Mouse (Mus musculus): ENCODE results near the gene Ppm1n. TPM values are rescaled to one million over a fixed set of nuclear protein-coding genes. Genes with fewer than 3 reads are reported as not detected.

The Ppm1n gene
- polyA plus RNA-seq, 1 experiment from 2014 or later, result not detected

GRCm38 (mm10) chr7:19234652-19235051 is 45.2 kb downstream of the Ppm1n start:
- no peak overlapping the region for H3K4me2 ChIP-seq (ENCODE audit: low read depth, low read length)
- WGBS (ENCODE audit: insufficient replicate concordance), result 73% methylated on average over 5 of the region's 5 CpGs
- TF ChIP-seq CTCF (IDR thresholded peaks at IDR 0.05; ENCODE audit: low read depth) (no peak), EP300 (IDR thresholded peaks at IDR 0.05; ENCODE audit: low read depth) (no peak)
- H3K9ac ChIP-seq (replicated peaks), result no peak overlapping the region; the same call in 1 of the 2 replicates
- H3K4me1 ChIP-seq (ENCODE audit: insufficient read depth), result peaks cover 14% of the 10 kb centered on the region; the same call in 1 of the 2 replicates
- peaks cover 7% of the 10 kb centered on the region; the same call in 1 of the 2 replicates for H3K36me3 ChIP-seq (replicated peaks; ENCODE audit: insufficient read depth, low read length)
- no peaks in the 10 kb centered on the region for H3K9me3 ChIP-seq (ENCODE audit: low read length)
- no peak for DNase-seq
- H3K27me3 ChIP-seq (ENCODE audit: insufficient read depth, low read length), result no peaks in the 10 kb centered on the region
- no peak overlapping the region for H3K27ac ChIP-seq (ENCODE audit: low read depth)
- ATAC-seq, result no peak
- no peak overlapping the region for H3K4me3 ChIP-seq (ENCODE audit: low read depth, low read length)

GRCm38 (mm10) chr7:19231849-19232248 is 48.0 kb downstream of the Ppm1n start:
- H3K9me3 ChIP-seq (ENCODE audit: low read length), result no peaks in the 10 kb centered on the region
- H3K9ac ChIP-seq (replicated peaks), result no peak overlapping the region
- no peaks in the 10 kb centered on the region for H3K27me3 ChIP-seq (ENCODE audit: insufficient read depth, low read length)
- peaks cover 7% of the 10 kb centered on the region; the same call in 1 of the 2 replicates for H3K36me3 ChIP-seq (replicated peaks; ENCODE audit: insufficient read depth, low read length)
- no peak overlapping the region for H3K27ac ChIP-seq (ENCODE audit: low read depth)
- 75% methylated on average over 3 of the region's 3 CpGs for WGBS (ENCODE audit: insufficient replicate concordance)
- TF ChIP-seq CTCF (IDR thresholded peaks at IDR 0.05; ENCODE audit: low read depth), result no peak
- no peak for TF ChIP-seq EP300 (IDR thresholded peaks at IDR 0.05; ENCODE audit: low read depth)
- ATAC-seq, result no peak
- H3K4me1 ChIP-seq (ENCODE audit: insufficient read depth), result peaks cover 26% of the 10 kb centered on the region
- no peak for DNase-seq
- H3K4me2 ChIP-seq (ENCODE audit: low read depth, low read length), result no peak overlapping the region
- H3K4me3 ChIP-seq (ENCODE audit: low read depth, low read length), result no peak overlapping the region

- Histone ChIP-seq H3K9me3 (ENCODE audit: low read length) (no peaks in the 10 kb centered on the region), H3K27me3 (ENCODE audit: insufficient read depth, low read length) (no peaks in the 10 kb centered on the region), H3K4me1 (ENCODE audit: insufficient read depth) (peaks cover 31% of the 10 kb centered on the region), H3K36me3 (replicated peaks; ENCODE audit: insufficient read depth, low read length) (peaks cover 7% of the 10 kb centered on the region; the same call in 1 of the 2 replicates), H3K9ac (replicated peaks) (no peak overlapping the region), H3K27ac (ENCODE audit: low read depth) (no peak overlapping the region), H3K4me2 (ENCODE audit: low read depth, low read length) (no peak overlapping the region), H3K4me3 (ENCODE audit: low read depth, low read length) (no peak overlapping the region)
- ATAC-seq (no peak), DNase-seq (no peak)
- 90% methylated on average over 5 of the region's 5 CpGs for WGBS (ENCODE audit: insufficient replicate concordance)
- TF ChIP-seq EP300 (IDR thresholded peaks at IDR 0.05; ENCODE audit: low read depth), result no peak
- TF ChIP-seq CTCF (IDR thresholded peaks at IDR 0.05; ENCODE audit: low read depth), result no peak
These were observed 49.0 kb downstream of the Ppm1n start for GRCm38 (mm10) chr7:19230899-19231298.

- no peaks in the 10 kb centered on the region for H3K27me3 ChIP-seq (ENCODE audit: insufficient read depth, low read length)
- H3K4me2 ChIP-seq (ENCODE audit: low read depth, low read length), result peak overlapping the region; percentile 87
- H3K27ac ChIP-seq (ENCODE audit: low read depth), result no peak overlapping the region
- ATAC-seq (no peak), DNase-seq (no peak)
- peaks cover 35% of the 10 kb centered on the region for H3K4me1 ChIP-seq (ENCODE audit: insufficient read depth)
- H3K4me3 ChIP-seq (ENCODE audit: low read depth, low read length), result peak overlapping the region; percentile 72; the same call in 1 of the 2 replicates
- H3K9me3 ChIP-seq (ENCODE audit: low read length), result no peaks in the 10 kb centered on the region
- peak overlapping the region; percentile 78; the same call in 1 of the 2 replicates for H3K9ac ChIP-seq (replicated peaks)
- H3K36me3 ChIP-seq (replicated peaks; ENCODE audit: insufficient read depth, low read length), result peaks cover 7% of the 10 kb centered on the region; the same call in 1 of the 2 replicates
- TF ChIP-seq EP300 (IDR thresholded peaks at IDR 0.05; ENCODE audit: low read depth) (no peak), CTCF (IDR thresholded peaks at IDR 0.05; ENCODE audit: low read depth) (no peak)
- WGBS (ENCODE audit: insufficient replicate concordance), result 77% methylated on average over 2 of the region's 2 CpGs
These were observed 49.8 kb downstream of the Ppm1n start for GRCm38 (mm10) chr7:19230041-19230580.

- Histone ChIP-seq H3K27me3 (ENCODE audit: insufficient read depth, low read length) (no peaks in the 10 kb centered on the region), H3K4me1 (ENCODE audit: insufficient read depth) (peaks cover 37% of the 10 kb centered on the region), H3K4me2 (ENCODE audit: low read depth, low read length) (peak overlapping the region; percentile 87), H3K36me3 (replicated peaks; ENCODE audit: insufficient read depth, low read length) (peaks cover 7% of the 10 kb centered on the region; the same call in 1 of the 2 replicates), H3K4me3 (ENCODE audit: low read depth, low read length) (peak overlapping the region; percentile 72), H3K27ac (ENCODE audit: low read depth) (peak overlapping the region; percentile 99), H3K9ac (replicated peaks) (peak overlapping the region; percentile 78), H3K9me3 (ENCODE audit: low read length) (no peaks in the 10 kb centered on the region)
- no peak for DNase-seq
- TF ChIP-seq CTCF (IDR thresholded peaks at IDR 0.05; ENCODE audit: low read depth) (no peak), EP300 (IDR thresholded peaks at IDR 0.05; ENCODE audit: low read depth) (no peak)
- WGBS (ENCODE audit: insufficient replicate concordance), result 30% methylated on average over 5 of the region's 5 CpGs
- no peak for ATAC-seq
These were observed 50.5 kb downstream of the Ppm1n start for GRCm38 (mm10) chr7:19229404-19229803.

GRCm38 (mm10) chr7:19228793-19229148 is 51.1 kb downstream of the Ppm1n start:
- Histone ChIP-seq H3K4me3 (ENCODE audit: low read depth, low read length) (peak overlapping the region; percentile 72), H3K4me2 (ENCODE audit: low read depth, low read length) (peak overlapping the region; percentile 87), H3K9me3 (ENCODE audit: low read length) (no peaks in the 10 kb centered on the region), H3K4me1 (ENCODE audit: insufficient read depth) (peaks cover 37% of the 10 kb centered on the region), H3K27ac (ENCODE audit: low read depth) (peak overlapping the region; percentile 99), H3K36me3 (replicated peaks; ENCODE audit: insufficient read depth, low read length) (peaks cover 4% of the 10 kb centered on the region; the same call in 1 of the 2 replicates), H3K27me3 (ENCODE audit: insufficient read depth, low read length) (no peaks in the 10 kb centered on the region), H3K9ac (replicated peaks) (peak overlapping the region; percentile 78)
- TF ChIP-seq CTCF (IDR thresholded peaks at IDR 0.05; ENCODE audit: low read depth) (no peak), EP300 (IDR thresholded peaks at IDR 0.05; ENCODE audit: low read depth) (0 out of 2 replicates have a peak, but pooled peaks have one; percentile 6)
- DNase-seq (no peak), ATAC-seq (no peak)
- 2% methylated on average over 14 of the region's 14 CpGs for WGBS (ENCODE audit: insufficient replicate concordance)

Measured in liver, postnatal 0 days (tissue).